Mouse (Mus musculus): ENCODE measurements around the gene Lax1. TPM values are rescaled to one million over a fixed set of nuclear protein-coding genes. Genes with fewer than 3 reads are reported as not detected.

Gene Lax1
- under 1 TPM in 1 of 2 experiments, not detected in 1; 0.40 TPM for total RNA-seq (2021)
- long read RNA-seq, experiment 1: 0 reads
- long read RNA-seq, experiment 2: 0 reads

- DNase-seq (ENCODE audit: low spot score in 2 of 2): no peak
These were observed at the start of gene Lax1 for GRCm38 (mm10) chr1:133689897-133690296. Lax1 (minus strand) TSS chr1:133690108.

GRCm38 (mm10) chr1:133736664-133737063 is 46.8 kb upstream of the Lax1 start:
- DNase-seq (ENCODE audit: low spot score in 2 of 2): no peak

- peak; percentile 72 to 77 for DNase-seq (ENCODE audit: low spot score in 2 of 2)
These were observed 46.2 kb upstream of the Lax1 start for GRCm38 (mm10) chr1:133735995-133736652.

- no peak for DNase-seq (ENCODE audit: low spot score in 2 of 2)
These were observed 42.9 kb upstream of the Lax1 start for GRCm38 (mm10) chr1:133732814-133733213.

- no peak for DNase-seq (ENCODE audit: low spot score in 2 of 2)
These were observed 38.4 kb upstream of the Lax1 start for GRCm38 (mm10) chr1:133728339-133728738.

GRCm38 (mm10) chr1:133720342-133720741 is 30.4 kb upstream of the Lax1 start:
- no peak for DNase-seq (ENCODE audit: low spot score in 2 of 2)

- DNase-seq (ENCODE audit: low spot score in 2 of 2): no peak
These were observed 28.9 kb upstream of the Lax1 start for GRCm38 (mm10) chr1:133718786-133719185.

GRCm38 (mm10) chr1:133718296-133718695 is 28.4 kb upstream of the Lax1 start:
- no peak for DNase-seq (ENCODE audit: low spot score in 2 of 2)

- no peak for DNase-seq (ENCODE audit: low spot score in 2 of 2)
These were observed 26.6 kb upstream of the Lax1 start for GRCm38 (mm10) chr1:133716464-133716863.

- DNase-seq (ENCODE audit: low spot score in 2 of 2): no peak
These were observed 25.3 kb upstream of the Lax1 start for GRCm38 (mm10) chr1:133715191-133715590.

GRCm38 (mm10) chr1:133713009-133713370 is 23.1 kb upstream of the Lax1 start:
- DNase-seq (ENCODE audit: low spot score in 2 of 2): no peak

- peak; percentile 13 to 42 for DNase-seq (ENCODE audit: low spot score in 2 of 2)
These were observed 22.5 kb upstream of the Lax1 start for GRCm38 (mm10) chr1:133712288-133713008.

- DNase-seq (ENCODE audit: low spot score in 2 of 2): no peak
These were observed 21.5 kb upstream of the Lax1 start for GRCm38 (mm10) chr1:133711376-133711775.

GRCm38 (mm10) chr1:133710895-133711294 is 21.0 kb upstream of the Lax1 start:
- DNase-seq (ENCODE audit: low spot score in 2 of 2): no peak

- no peak for DNase-seq (ENCODE audit: low spot score in 2 of 2)
These were observed 19.4 kb upstream of the Lax1 start for GRCm38 (mm10) chr1:133709292-133709691.

GRCm38 (mm10) chr1:133701824-133702223 is 11.9 kb upstream of the Lax1 start:
- DNase-seq (ENCODE audit: low spot score in 2 of 2): peak in 1 of 2 experiments; percentile 21

- DNase-seq (ENCODE audit: low spot score in 2 of 2): no peak
These were observed 8.2 kb upstream of the Lax1 start for GRCm38 (mm10) chr1:133697935-133698620.

- DNase-seq (ENCODE audit: low spot score in 2 of 2): no peak
These were observed 6.0 kb upstream of the Lax1 start for GRCm38 (mm10) chr1:133695901-133696300.

- no peak for DNase-seq (ENCODE audit: low spot score in 2 of 2)
These were observed 5.0 kb upstream of the Lax1 start for GRCm38 (mm10) chr1:133694876-133695275.

GRCm38 (mm10) chr1:133694301-133694700 is 4.4 kb upstream of the Lax1 start:
- DNase-seq (ENCODE audit: low spot score in 2 of 2): no peak

GRCm38 (mm10) chr1:133693536-133694114 is 3.7 kb upstream of the Lax1 start:
- no peak for DNase-seq (ENCODE audit: low spot score in 2 of 2)

GRCm38 (mm10) chr1:133692195-133692594 is 2.3 kb upstream of the Lax1 start:
- no peak for DNase-seq (ENCODE audit: low spot score in 2 of 2)

All from left cerebral cortex, adult 18-20 months (tissue).